Mouse (Mus musculus) layer of hippocampus, adult 18-20 months (tissue): ENCODE results near the gene Spindoc. TPM values are rescaled to one million over a fixed set of nuclear protein-coding genes. Genes with fewer than 3 reads are reported as not detected.
A peak's percentile ranks its signal among the peaks of the same experiment; 100 is the strongest.

Source experiments
- DNase-seq, 2 experiments: peaks; one replicate each; pipeline ENCODE4 v3.0.0; 2022; ENCODE audit warnings: low spot score in 2 of 2
- total RNA-seq, 2 experiments: library from RNA; stranded (reverse); gene quantifications; 2 replicates each; pipeline ENCODE4 v1.2.3; 2021

Gene Spindoc
- total RNA-seq, 2 experiments from 2014 or later, result 33.6 to 34.2 TPM

DNA sequence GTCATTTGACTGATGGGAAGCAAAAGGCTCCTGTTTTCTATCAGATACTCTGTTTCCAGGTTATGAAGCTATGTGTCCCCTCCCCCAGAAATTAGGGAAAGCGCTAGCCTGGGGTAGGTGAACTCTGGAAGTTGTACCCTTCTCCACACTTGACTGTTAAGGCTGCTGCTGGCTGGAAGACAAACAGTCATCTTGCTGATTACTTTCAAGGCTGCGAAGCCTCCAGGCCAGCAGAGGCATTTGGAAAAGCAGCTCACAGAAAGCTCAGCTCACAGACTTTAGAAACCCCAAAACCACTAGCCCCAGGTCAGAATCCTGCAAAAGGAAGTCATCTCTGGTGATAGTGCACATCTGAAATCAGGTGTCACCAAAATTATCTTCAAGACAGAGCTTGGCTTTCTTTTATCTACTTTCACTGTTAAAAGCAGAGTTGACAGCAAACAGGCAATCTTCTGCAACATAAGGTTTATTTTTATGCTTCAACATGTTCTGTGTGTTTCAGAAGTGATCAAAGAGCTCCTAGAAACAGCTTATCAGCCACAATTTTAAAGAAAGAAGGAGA lies 44.9 kb downstream of the Spindoc start:
- DNase-seq, result no peak

DNA sequence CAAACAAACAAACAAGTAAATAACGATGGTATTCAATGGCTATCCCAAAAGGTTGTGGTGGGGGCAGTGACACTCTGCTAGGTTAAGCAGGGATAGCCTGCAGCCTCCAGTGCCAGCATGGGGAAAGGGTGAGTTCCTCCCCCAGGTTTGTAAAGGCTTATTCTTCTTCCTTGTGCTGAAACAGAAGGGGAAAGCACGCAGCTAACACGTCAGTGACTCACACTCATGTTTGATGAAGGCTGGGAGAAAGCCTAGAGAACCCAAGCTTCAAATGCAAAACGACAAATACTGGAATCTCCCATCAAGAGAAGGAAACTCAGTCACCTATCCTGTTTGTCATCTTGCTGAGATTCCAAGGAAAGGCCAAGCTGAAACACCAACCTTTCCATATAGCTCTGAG lies 47.1 kb downstream of the Spindoc start:
- peak; percentile 24 to 45 for DNase-seq

DNA sequence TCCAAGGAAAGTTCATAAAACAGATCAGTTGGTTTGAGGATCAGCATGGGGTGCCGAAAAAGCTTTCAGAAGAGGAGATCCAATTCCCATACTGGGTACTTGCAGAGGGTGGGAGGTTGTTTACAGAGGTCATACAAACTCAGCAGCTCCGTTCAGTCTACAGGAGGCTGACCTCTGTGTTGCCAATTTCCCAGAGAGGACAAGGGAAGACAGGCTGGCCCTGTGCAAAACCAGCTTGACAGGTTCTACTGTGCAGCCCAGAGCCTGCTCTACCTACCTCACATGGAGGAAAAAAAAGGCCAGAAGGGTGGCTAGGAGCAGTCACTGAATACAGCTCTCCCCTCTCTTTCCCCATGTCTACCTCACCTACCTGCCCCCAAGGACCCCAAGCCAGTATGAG lies 48.7 kb downstream of the Spindoc start:
- DNase-seq, result no peak

DNA sequence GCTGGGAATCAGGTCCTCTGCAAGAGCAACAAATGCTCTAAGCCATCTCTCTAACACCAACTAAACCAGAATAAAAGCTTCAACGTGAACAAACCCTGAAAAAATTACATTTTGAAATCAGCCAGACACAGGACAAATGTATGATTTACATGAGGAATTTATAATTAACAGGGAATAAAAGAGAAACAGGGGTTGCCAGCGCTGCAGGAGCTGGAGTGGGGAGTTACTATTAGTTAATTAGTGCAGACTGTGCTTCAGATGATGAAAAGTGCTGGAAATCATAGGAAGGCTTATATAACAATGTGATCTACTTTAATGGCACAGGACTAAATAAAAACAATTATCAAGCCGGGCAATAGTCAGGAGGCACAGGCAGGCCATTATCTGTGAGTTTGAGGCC lies 61.4 kb downstream of the Spindoc start:
- DNase-seq, result no peak

DNA sequence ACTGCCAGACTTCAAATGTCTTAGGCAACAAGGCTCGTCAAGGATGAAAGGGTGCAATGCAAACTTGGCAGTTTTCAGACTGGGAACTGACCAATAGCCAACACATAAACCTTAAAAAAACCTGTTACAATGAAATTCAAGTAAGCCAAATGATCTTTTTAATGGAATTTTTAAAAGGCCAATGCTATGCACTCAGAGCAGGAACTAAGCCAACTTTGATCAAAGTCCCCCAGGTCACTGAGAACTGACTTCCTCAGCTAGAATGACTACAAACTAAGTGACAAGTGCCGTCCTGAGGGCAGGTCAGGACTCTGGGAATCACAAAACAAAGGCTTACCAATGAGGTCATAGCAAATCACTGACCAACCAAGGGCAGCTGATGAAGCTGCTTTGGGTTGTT lies 62.6 kb downstream of the Spindoc start:
- DNase-seq, result no peak

DNA sequence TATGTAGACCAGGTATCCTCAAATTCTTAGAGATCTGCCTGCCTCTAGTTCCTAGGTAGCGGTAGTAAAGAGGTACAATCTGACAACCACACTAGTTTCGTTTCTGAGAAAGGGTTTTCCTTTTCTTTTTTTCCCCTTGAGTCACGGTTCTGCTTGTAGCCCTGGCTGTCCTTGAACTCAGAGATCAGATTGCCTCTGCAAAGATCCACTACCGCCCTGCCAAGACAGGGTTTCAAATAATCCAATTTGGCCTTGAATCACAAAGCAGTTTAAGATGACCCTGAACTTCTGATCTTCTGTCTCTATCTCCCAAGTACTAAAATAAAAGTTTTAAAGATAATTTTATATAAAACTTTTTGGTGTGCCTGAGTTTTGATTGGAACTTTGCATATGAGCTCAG lies 65.1 kb downstream of the Spindoc start:
- no peak for DNase-seq

DNA sequence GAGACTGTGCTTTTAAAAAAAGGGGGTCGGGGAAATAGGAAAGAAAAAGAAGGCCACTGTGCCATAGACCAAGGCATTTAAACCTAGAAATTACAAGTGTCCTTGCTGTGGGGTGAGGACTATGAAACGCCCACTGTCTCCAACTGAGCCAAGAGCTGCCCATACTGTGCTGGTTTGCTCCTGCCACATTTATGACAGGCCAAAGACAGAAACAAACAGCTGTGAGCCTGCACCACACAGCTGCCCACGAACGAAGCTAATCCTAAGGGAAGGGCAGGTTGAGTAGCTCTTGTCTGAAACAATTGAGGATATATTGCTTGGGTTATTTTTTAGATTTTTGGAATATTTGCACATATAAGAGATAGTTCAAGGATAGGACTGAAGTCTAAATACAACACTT lies 66.0 kb downstream of the Spindoc start:
- no peak for DNase-seq

DNA sequence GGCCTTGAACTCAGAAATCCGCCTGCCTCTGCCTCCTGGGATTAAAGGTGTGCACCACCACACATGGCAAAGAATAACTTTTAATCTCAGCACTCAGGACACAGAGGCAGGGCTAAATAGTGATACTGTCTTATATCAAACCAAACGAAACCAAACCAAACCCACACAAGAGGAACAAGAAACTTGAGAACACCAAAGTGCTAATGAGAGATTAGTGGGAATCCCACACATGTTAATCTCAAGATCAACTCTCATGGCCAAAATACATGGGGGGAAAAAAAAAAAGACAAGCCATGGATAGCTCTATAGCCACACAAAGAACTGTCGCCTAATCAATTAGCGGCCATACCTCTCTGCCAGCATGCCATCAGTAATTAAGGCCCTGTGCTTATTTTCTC lies 67.2 kb downstream of the Spindoc start:
- DNase-seq, result no peak

DNA sequence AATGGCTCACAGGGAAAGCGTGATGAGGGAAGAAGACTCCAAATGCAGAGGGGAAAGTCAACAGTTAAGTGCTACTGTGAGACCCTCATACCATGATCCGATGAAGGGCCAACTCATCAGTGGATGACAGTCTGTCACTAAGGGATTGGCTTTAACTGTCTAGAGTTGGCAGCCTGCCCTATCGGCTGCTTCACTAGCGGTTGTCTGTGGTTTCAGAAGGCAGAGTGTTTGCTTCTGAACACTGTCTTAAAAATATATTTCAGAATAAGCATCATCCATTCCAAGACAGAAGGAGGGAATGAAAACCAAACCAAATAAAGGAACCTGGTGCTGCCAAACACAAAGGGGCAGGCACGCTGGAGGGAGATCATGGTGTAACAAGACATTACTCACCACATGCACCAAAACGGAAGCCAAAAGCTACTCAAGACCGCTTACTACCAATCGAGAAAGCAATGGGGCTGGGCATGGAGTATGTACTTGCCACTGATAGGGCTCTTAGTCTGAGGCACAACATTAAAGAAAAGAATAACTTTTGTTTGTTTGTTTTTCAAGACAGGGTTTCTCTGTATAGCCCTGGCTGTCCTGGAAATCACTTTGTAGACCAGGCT lies 67.7 kb downstream of the Spindoc start:
- DNase-seq, result peak; percentile 60 to 77

DNA sequence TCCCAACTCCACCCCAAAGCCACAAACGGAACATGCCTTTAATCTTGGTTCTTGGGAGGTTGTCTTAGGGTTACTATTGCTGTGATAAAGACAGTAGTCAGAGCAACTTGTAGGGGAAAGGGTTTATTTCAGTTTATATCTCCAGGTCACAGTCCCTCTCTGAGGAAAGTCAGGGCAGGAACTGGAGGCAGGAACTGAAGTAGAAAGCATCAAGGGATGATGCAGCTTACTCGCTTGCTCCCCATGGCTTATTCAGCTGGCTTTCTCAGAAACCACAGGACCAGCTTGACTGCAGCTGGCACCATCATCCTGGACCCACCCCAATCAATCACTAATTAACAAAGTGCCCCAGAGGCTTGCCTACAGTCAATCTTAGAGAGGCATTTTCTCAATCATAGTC lies 69.1 kb downstream of the Spindoc start:
- DNase-seq, result no peak

DNA sequence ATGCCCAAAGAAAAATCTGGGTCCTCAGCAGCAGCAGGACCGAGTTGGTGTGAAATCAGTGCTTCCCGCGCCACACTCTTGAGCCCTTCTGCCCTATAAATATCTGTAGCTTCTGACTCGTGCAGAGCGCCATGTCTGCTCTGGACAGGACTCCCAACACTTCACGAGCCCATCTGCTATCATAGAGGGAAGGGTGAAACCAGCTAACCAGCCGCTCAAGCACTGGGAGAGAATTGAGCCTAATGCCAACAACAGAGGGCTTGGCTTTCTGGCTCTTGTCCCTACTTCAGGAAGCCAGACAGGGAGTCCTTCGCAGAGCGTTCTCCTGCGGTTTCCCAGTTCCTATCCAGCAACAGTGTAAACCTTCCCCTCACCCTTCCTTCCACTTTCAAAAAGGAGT lies 71.5 kb downstream of the Spindoc start:
- DNase-seq, result no peak

DNA sequence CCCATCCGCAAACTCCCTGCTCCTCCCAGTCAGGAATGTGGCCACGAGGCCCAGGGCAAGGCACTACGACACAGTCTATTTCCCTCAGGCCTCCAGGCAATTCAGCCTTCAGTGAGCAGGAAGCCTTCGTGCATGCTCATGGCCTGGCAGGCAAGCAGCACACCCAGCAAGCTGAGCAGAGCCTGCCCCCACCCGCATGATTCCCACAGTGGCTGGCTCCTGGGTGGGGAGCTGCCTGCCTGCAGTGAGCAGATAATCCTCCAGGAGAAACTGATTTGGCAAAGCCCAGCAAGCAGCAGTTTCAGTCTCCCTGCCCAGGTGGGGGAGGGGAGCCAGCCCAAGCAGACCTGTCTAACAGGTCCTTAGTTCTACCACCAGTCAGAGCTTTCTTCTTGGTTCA lies 72.1 kb downstream of the Spindoc start:
- DNase-seq, result peak in 1 of 2 experiments; percentile 50

DNA sequence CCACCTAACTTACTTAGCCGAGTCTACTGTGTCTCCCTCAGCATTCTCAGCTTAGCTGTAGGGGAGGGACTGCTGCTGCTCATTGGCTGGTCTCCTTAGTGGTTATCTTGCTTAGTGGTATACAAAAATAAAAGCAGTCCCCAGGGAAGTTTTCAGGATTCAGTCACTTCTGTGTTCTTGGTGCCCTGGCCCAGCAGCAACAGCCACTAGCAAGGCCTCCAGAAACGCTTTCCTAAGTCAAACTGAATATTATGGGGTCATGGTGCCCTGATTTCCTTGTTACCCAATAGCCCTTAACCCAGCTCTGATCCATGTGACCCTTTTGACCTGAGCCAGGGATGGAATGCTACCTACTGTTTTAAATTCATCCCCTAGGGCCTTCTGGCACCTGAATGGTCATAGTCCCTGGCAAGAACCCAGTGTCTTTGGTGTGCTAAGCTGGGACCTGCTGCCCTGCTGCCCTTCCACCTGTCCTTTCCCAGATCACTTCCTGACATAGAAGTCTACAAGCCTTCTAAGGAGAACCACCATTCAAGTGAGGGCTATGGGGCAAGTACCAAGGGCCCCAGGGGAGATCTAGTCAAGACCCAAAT lies 73.0 kb downstream of the Spindoc start:
- no peak for DNase-seq

DNA sequence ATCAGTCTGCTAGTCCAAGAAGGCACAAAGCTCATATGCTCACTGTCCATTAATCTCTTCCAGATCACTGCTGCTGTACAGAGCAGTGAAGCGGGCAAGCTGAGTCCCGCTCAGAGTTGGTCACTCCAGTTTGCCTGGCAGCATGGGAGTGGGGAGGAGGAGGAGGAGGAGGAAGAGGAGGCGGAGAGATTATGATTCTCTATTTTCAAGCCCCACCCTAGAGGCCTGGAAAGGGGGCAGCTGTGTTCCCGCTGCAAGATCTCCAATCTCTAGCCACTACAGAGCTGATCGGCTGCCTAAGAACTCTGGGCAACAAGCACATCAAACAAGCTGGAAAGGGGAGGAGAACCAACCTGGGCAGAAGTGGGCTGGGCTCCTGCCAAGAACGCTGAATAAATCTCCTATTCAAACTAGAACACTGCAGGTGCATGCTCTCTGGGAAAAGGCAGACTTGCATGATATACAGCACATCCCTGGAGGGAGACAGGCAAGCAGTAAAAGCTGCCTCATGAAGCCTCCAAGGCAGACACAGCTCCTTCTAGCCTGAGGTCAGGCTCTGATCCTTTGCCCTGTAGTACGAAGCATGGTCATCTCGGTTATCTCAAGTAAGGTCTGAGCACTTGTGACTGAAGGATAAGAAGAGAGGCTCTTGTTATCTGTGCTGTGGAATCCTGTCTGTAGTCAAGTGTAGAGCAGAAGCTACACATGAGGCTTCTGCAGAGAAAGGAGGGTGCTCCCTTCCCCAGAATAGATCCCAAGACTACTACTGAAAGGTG lies 74.6 kb downstream of the Spindoc start:
- no peak for DNase-seq

DNA sequence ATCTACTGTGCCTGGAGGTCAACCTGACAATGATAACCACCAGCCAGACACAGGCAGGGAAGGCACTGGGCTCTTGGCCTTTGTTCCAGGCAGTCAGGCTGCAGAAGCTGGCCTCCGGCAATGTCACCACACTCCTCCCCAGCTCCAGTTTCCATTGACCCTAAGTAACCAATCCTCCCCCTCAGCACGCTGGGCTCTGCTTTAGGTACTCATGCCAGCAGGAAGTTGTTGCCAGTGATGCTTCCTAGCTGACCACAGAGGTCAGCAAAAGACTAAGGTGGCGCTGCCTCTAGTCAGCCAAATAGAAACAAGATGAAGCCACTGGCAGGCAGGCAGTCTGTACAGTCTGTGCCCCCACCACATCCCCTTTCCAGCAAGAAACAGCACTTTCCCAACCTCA lies 75.8 kb downstream of the Spindoc start:
- no peak for DNase-seq

DNA sequence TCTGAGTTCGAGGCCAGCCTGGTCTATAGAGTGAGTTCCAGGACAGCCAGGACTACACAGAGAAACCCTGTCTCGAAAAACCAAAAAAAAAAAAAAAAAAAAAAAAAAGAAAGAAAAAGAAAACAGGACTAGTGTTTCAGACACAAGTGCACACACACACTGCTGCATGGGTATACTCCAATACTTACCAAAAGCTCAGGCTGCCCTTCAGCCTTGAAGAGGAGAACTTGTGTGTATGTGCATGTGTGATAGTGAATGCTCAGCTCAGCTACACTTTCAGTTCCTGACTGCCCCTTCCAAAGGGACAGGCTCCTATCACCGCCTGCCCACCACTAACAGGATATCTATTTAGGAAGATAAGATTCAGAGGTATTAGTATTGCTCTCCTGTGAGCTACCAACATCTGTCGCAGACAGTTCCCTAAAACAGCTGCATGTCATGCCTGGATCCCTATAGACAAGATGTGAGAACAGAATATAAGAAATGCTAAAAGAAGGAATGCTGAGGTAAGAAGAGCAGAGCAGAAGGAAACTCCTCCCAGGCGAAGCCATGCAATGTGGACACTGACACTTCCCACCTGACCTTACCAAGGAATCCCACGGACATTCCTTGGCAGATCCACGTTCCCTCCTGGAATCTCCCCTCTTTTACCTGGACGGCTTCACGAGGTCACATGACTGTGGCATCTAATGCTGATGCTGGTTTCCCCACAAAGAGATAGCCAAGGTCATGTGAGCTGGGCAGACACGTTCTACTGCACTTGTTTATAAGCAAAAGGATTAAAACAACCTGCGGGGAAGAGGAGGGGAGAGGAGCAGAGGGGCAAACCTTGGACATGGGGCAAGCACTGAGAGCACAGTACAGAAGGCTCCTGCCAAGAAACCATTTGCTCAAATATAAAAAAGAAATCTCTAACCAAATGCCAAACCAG lies 77.1 kb downstream of the Spindoc start:
- DNase-seq, result no peak

DNA sequence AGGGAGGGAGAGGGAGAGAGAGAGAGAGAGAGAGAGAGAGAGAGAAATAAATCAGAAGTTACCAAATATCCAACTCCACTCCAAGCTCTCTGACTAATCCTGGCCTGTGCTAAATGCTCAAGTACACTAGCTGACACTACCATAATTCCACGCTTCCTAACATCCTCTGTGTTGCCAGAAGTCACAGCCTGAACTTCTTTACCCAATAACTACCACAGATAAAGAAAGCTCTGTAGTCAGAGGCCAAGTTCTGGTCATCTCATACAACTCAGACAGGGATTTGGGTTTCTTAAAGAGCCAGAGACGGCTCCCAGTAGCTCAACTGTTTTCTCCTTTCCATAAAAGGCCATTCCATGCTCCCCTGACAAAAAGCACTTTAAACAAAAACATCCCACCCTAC lies 78.0 kb downstream of the Spindoc start:
- no peak for DNase-seq
